Mouse (Mus musculus) regulatory T cell (primary cell): ENCODE results near the gene Sumf1.

ENCODE experiments used
- in situ Hi-C: fragments of 300-600 bp; cut with MboI, MseI; formaldehyde crosslinking; loops from one replicate; pipeline ENCODE4 v1.15.1; 2025; ENCODE audit warnings: high pct_unique_total_duplicates

Sumf1 gene

DNA sequence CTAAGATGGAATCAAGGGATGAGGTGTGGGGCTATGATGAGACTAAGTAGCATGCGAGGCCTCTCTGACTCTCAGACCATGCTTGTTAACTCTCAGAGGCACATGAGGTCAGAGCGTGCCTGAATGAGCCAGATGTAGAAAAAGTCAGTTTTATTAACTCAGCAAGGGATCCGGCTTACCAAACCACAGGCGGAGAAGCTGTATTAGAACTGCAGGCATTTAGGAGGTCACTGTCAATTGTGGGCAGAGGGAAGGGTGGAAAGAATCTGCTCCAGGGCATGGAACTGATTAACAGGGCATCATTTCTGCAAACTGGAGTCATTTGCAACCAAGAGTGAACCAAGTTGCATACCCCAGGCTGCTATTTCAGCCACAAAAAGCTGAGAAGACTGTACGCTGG, 89.9 kb downstream of the Sumf1 start:
- in situ Hi-C loops = loop anchor here (10.0 to 25.0 kb wide), 2 partner anchors 309 to 642 kb away; no protein-coding TSS in a partner anchor

- in situ Hi-C loops = loop anchor here (10.0 to 25.0 kb wide), 2 partner anchors 311 to 644 kb away; no protein-coding TSS in a partner anchor
Measured at GRCm38 (mm10) chr6:108093449-108093848, 91.9 kb downstream of the Sumf1 start.

DNA sequence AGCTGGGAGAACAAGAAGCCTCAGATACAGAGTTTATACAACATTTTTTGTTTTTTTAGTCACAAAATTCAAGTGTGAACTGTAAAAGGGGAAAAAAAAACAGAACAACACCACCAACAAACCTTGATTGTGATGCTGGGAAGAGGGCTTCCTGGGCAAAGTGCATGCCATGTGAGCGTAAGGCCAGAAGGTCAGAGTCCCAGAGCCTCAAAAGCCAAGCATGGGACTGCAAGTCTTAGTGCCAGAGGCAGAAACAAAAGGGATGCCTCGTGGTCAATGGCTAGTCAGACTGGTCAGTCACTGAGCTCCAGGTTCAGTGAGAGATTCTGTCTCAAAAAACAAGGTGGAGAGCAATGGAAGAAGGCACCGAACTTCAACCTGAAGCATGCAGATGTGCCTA, 92.7 kb downstream of the Sumf1 start:
- in situ Hi-C loops = loop anchor here (10.0 to 25.0 kb wide), 2 partner anchors 312 to 645 kb away; no protein-coding TSS in a partner anchor

DNA sequence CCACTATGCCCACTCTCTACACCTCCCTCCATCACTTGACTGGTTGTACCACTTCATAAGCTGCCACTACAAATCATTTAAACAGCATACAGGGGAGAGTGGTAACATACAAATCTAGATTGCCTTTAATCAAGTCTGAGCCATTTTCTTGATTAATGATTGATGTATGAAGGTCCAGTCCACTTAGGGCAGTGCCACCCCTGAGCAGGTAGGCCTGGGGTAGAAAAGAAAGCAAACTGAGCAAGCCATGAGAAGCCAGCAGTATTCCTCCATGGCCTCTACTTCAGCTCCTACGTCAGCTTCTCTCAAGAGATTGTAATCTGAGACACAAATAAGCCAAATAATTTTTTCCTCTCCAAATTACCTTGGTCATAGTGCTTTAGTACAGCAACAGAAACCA, 94.1 kb downstream of the Sumf1 start:
- in situ Hi-C loops = loop anchor here (10.0 to 25.0 kb wide), 2 partner anchors 314 to 646 kb away; no protein-coding TSS in a partner anchor

GRCm38 (mm10) chr6:108075857-108076256, 109.5 kb downstream of the Sumf1 start:
- in situ Hi-C loops = loop anchor here (5.0 to 25.0 kb wide), 2 partner anchors 126 to 661 kb away; no protein-coding TSS in a partner anchor

- in situ Hi-C loops = loop anchor here (5.0 to 25.0 kb wide), 2 partner anchors 128 to 663 kb away; no protein-coding TSS in a partner anchor
Measured at GRCm38 (mm10) chr6:108074624-108075023, 110.8 kb downstream of the Sumf1 start.

- in situ Hi-C loops = no loop called here
Measured at GRCm38 (mm10) chr6:108073931-108074330, 111.5 kb downstream of the Sumf1 start.

DNA sequence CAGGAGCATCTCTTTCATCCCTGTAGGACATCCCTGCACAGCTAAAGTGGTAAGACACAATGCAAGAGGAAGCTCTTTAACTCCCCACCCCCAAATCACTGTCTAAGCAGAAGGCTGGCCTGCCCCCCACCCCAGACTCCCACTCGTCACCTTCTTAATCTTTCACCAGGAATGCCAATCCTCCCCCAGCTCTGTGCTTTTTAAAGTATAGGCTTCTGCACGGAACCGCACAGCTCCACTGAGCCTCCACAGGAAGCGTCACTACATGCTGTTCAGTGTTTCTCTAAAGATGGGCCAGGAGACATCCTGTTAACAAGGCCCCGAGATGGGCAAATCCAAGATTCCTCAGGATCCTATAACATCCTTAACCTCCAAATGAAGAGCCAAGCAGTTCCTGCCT, 112.3 kb downstream of the Sumf1 start:
- in situ Hi-C loops = no loop called here

- in situ Hi-C loops = no loop called here
Measured at GRCm38 (mm10) chr6:108070947-108071346, 114.4 kb downstream of the Sumf1 start.

DNA sequence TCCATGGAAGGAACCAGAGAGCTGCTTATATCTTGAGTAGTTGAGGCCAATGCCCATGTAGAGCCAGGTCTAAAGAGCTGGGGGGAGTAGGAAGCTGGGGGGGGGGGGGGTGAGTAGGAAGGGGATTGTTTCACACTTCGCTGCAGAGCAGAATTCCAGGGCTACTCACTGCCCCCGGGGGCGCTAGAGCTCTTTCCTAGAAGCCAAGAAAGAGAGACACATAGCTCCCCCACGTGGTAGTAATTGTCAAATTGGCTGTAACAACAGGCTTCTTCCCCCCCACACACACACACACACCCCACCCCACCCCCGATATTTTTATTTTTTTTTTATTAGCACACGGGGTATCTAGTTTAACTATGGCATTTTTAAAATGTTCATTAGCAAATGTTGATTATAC, 119.8 kb downstream of the Sumf1 start:
- in situ Hi-C loops = no loop called here

DNA sequence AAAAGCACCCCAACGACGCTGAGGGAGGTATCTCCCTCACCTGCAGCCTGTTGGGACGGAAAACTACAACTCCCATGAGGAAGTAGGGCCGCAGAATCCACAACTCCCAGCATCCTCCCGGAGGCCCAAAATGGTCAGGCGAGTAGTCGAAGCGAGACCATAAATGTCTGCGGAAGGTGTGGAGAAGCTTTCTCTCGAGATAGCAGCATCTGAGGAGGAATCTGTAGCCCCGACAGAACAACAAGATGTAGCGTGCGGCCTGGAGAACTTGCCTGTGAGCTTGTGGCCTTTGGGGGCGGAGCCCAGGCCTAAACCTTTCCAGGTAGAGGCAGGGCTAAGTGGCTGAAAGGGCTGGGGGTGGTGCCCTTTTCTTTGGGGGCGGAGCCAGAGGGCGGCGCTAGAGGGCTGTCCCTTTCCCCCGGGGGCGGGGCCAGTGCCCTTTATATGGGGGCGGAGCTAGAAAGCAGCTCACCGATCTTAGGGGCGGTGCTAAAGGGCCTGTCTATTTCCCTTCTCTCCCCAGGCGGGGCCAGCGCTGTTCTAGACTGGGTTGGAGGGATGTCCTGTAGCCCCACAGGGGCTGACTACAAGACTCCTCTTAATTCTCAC, 120.4 kb downstream of the Sumf1 start, which contains the start of gene Setmar:
Gene Setmar, plus strand, starts transcription at position 128 of the 609 bp plus-strand sequence.
- in situ Hi-C loops = loop anchor here (5.0 kb wide), 1 partner anchor 1268 kb away; no protein-coding TSS in a partner anchor

- in situ Hi-C loops = loop anchor here (5.0 kb wide), 1 partner anchor 1264 kb away; no protein-coding TSS in a partner anchor
Measured at GRCm38 (mm10) chr6:108061121-108061520, 124.3 kb downstream of the Sumf1 start.

DNA sequence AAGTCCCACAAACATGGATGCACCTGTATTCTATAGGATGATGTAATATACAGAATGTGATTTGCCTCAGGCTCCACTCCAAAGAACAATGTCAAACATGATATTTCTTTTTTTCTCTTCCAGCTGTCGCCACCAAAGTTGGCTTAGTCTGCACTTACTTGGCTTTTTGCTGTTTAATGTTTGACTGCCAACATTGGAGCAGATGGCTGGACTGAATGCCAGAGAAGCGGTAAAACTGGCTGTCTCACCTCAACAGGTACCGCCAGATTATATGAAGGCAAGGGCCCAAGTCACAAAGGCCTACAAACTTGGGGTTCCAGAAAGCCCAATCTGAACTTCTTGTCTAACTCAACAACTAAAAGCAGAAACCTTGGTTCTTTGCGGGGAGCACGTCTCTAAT, 127.3 kb downstream of the Sumf1 start:
- in situ Hi-C loops = no loop called here

GRCm38 (mm10) chr6:108057353-108057752, 128.0 kb downstream of the Sumf1 start:
- in situ Hi-C loops = no loop called here
